Mouse (Mus musculus) heart, postnatal 0 days (tissue): ENCODE results near the gene Ust.

Experiments
- CTCF ChIP-seq: IDR thresholded peaks from 2 replicates; pipeline ENCODE4 v1.5.1; 2016; ENCODE audit warnings: antibody characterized with exemption, control low read depth, low read depth
- EP300 ChIP-seq: IDR thresholded peaks from 2 replicates; pipeline ENCODE4 v1.6.1; 2016; ENCODE audit warnings: antibody characterized with exemption, low read depth

DNA sequence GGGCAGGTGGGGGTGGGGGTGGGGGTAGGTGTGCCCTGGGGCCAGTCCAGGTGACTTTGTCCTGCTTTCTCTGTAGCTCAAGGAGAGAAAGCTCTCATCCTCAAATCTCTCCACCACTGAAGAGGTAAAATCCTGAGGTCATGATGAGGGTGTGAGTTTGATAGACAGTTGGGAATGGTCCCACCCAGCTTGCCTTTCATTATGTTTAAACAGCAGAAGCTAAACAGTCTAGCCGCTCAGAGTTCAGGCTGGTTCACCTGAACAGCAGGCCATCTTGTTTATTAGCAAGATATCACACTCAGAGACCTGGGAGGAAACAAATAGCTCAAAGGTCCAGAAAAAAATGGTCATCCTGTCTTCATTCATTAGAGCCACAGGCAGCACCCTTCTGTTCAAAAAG lies 152.8 kb downstream of the Ust start:
- TF ChIP-seq CTCF (no peak), EP300 (no peak)
